Mouse (Mus musculus) liver, adult 2 months (tissue): ENCODE results near the gene H2-DMa.

ENCODE experiments used
- CTCF ChIP-seq: fragments of 200-500 bp; IDR thresholded peaks from 2 replicates; pipeline ENCODE4 v1.5.1; 2011; ENCODE audit warnings: low read depth, low read length, control low read depth
- POLR2A ChIP-seq: fragments of 200-500 bp; IDR thresholded peaks from 2 replicates; pipeline ENCODE4 v1.6.1; 2011; ENCODE audit warnings: low read length, control low read depth; ENCODE audit not compliant: insufficient read depth; ENCODE audit errors: extremely low read depth

- TF ChIP-seq CTCF, result no peak
- no peak for TF ChIP-seq POLR2A
These were observed 5.3 kb downstream of the H2-DMa start for GRCm38 (mm10) chr17:34124649-34125048.
